Mouse (Mus musculus): ENCODE measurements at regions not wholly inside any gene's neighbourhood (a gene's known extent, or its start where the extent isn't known, plus 50 kb on each side); places are given as distances from the start of the nearest gene placed in this dataset.

DNA sequence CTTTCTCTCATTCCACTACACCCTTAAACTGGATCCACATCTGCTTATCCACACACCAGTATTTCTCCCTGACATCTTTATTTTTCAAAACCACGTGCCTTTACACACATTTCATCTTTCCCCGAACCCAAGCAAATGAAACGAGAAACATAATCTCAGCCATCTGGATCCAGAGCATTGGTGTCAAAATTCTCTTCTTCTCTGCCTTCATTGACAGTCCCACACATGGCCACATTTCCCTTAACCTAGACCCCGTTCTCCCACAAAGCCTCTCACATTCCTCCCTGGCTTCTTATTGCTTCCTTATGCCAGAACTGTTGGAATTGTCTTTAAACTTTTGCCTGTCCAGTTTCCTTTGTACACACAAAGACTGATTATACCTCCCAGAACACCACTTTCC lies 514.3 kb upstream of the Adamts9 start:
- H3K4me1 ChIP-seq (ENCODE audit: control insufficient read depth in 1 of 2, insufficient read depth in 2 of 2) = no peaks in the 10 kb centered on the region
- H3K9me3 ChIP-seq (replicated peaks; ENCODE audit: low read length) = peaks cover 53% of the 10 kb centered on the region
- TF ChIP-seq SMC3 (IDR thresholded peaks at IDR 0.05; ENCODE audit: low read depth, low read length) = no peak
- no peak overlapping the region for H3K4me2 ChIP-seq (ENCODE audit: insufficient read depth, low read depth, poor library complexity, severe bottlenecking)
- in situ Hi-C loops (cut with MboI; ENCODE audit: low pct_ligation_motif_present, low pct_unique_long_range_greater_than_20kb, low sequenced_read_pairs) (no loop called here), dilution Hi-C loops (cut with MboI; ENCODE audit: extremely low pct_ligation_motif_present, extremely low pct_unique_long_range_greater_than_20kb, low sequenced_read_pairs) (no loop called here)
- H3K4me3 ChIP-seq (replicated peaks in 1 of 3; ENCODE audit: low read depth in 2 of 3, low read length in 2 of 3, poor library complexity in 1 of 3) = no peak overlapping the region
- no peaks in the 10 kb centered on the region for H3K27me3 ChIP-seq (replicated peaks)
- H3K9ac ChIP-seq (ENCODE audit: insufficient read depth, low read depth) = no peak overlapping the region
- no peak for DNase-seq (ENCODE audit: extremely low read depth)
- H3K27ac ChIP-seq (ENCODE audit: insufficient read depth, low read depth) = no peak overlapping the region
- H3K36me3 ChIP-seq (replicated peaks in 1 of 2; ENCODE audit: control insufficient read depth in 1 of 2, insufficient read depth in 1 of 2, low read length in 1 of 2) = no peaks in the 10 kb centered on the region
- no peaks in the 10 kb centered on the region for H3K79me2 ChIP-seq (replicated peaks; ENCODE audit: control insufficient read depth, extremely low read depth, insufficient read depth, poor library complexity, severe bottlenecking)

- Histone ChIP-seq H3K36me3 (replicated peaks in 1 of 2; ENCODE audit: control insufficient read depth in 1 of 2, insufficient read depth in 1 of 2, low read length in 1 of 2) (no peaks in the 10 kb centered on the region), H3K9ac (ENCODE audit: insufficient read depth, low read depth) (no peak overlapping the region), H3K4me1 (ENCODE audit: control insufficient read depth in 1 of 2, insufficient read depth in 2 of 2) (no peaks in the 10 kb centered on the region), H3K4me3 (replicated peaks in 1 of 3; ENCODE audit: low read depth in 2 of 3, low read length in 2 of 3, poor library complexity in 1 of 3) (no peak overlapping the region), H3K9me3 (replicated peaks; ENCODE audit: low read length) (peaks cover 54% of the 10 kb centered on the region), H3K79me2 (replicated peaks; ENCODE audit: control insufficient read depth, extremely low read depth, insufficient read depth, poor library complexity, severe bottlenecking) (no peaks in the 10 kb centered on the region), H3K4me2 (ENCODE audit: insufficient read depth, low read depth, poor library complexity, severe bottlenecking) (no peak overlapping the region), H3K27me3 (replicated peaks) (no peaks in the 10 kb centered on the region), H3K27ac (ENCODE audit: insufficient read depth, low read depth) (no peak overlapping the region)
- DNase-seq (ENCODE audit: extremely low read depth) = no peak
- dilution Hi-C loops (cut with MboI; ENCODE audit: extremely low pct_ligation_motif_present, extremely low pct_unique_long_range_greater_than_20kb, low sequenced_read_pairs) = no loop called here
- in situ Hi-C loops (cut with MboI; ENCODE audit: low pct_ligation_motif_present, low pct_unique_long_range_greater_than_20kb, low sequenced_read_pairs) = no loop called here
- no peak for TF ChIP-seq HCFC1 (IDR thresholded peaks at IDR 0.05; ENCODE audit: low read depth, low read length)
Measured at GRCm38 (mm10) chr6:93456383-93457033, 513.2 kb upstream of the Adamts9 start.

- no peak for DNase-seq (ENCODE audit: extremely low read depth)
- Histone ChIP-seq H3K9me3 (replicated peaks; ENCODE audit: low read length) (peaks cover 63% of the 10 kb centered on the region), H3K4me3 (replicated peaks in 1 of 3; ENCODE audit: low read depth in 2 of 3, low read length in 2 of 3, poor library complexity in 1 of 3) (no peak overlapping the region), H3K27me3 (replicated peaks) (no peaks in the 10 kb centered on the region), H3K79me2 (replicated peaks; ENCODE audit: control insufficient read depth, extremely low read depth, insufficient read depth, poor library complexity, severe bottlenecking) (no peaks in the 10 kb centered on the region), H3K27ac (ENCODE audit: insufficient read depth, low read depth) (no peak overlapping the region), H3K4me2 (ENCODE audit: insufficient read depth, low read depth, poor library complexity, severe bottlenecking) (no peak overlapping the region), H3K4me1 (ENCODE audit: control insufficient read depth in 1 of 2, insufficient read depth in 2 of 2) (no peaks in the 10 kb centered on the region), H3K9ac (ENCODE audit: insufficient read depth, low read depth) (no peak overlapping the region), H3K36me3 (replicated peaks in 1 of 2; ENCODE audit: control insufficient read depth in 1 of 2, insufficient read depth in 1 of 2, low read length in 1 of 2) (no peaks in the 10 kb centered on the region)
- TF ChIP-seq SIN3A (IDR thresholded peaks at IDR 0.05; ENCODE audit: low read length) = no peak
- no peak for TF ChIP-seq TCF12 (IDR thresholded peaks at IDR 0.05; ENCODE audit: low read depth, low read length)
- TF ChIP-seq BHLHE40 (IDR thresholded peaks at IDR 0.05; ENCODE audit: low read depth, low read length) = no peak
- TF ChIP-seq EP300 (IDR thresholded peaks at IDR 0.05; ENCODE audit: low read length) = no peak
- TF ChIP-seq RCOR1 (conservative IDR thresholded peaks at IDR 0.05; ENCODE audit: low read depth, low read length) = no peak
- no peak for TF ChIP-seq NELFE (IDR thresholded peaks at IDR 0.05; ENCODE audit: low read depth, low read length)
- TF ChIP-seq CTCF (conservative IDR thresholded peaks at IDR 0.05 in 1 of 2, IDR thresholded peaks at IDR 0.05 in 1 of 2; ENCODE audit: low read depth in 2 of 2, low read length in 2 of 2) = no peak
- no peak for TF ChIP-seq KAT2A (IDR thresholded peaks at IDR 0.05; ENCODE audit: insufficient replicate concordance, low read length)
- TF ChIP-seq PAX5 (IDR thresholded peaks at IDR 0.05; ENCODE audit: low read length) = no peak
- no peak for TF ChIP-seq SMC3 (IDR thresholded peaks at IDR 0.05; ENCODE audit: low read depth, low read length)
- no peak for TF ChIP-seq ETS1 (conservative IDR thresholded peaks at IDR 0.05; ENCODE audit: low read depth, low read length)
- dilution Hi-C loops (cut with MboI; ENCODE audit: extremely low pct_ligation_motif_present, extremely low pct_unique_long_range_greater_than_20kb, low sequenced_read_pairs) (no loop called here), in situ Hi-C loops (cut with MboI; ENCODE audit: low pct_ligation_motif_present, low pct_unique_long_range_greater_than_20kb, low sequenced_read_pairs) (no loop called here)
Measured at GRCm38 (mm10) chr6:93445568-93445967, 502.3 kb upstream of the Adamts9 start.
